Mouse (Mus musculus) neural tube, embryonic 11.5 days (tissue): ENCODE data around the gene Gp5. TPM values are rescaled to one million over a fixed set of nuclear protein-coding genes. Genes with fewer than 3 reads are reported as not detected.

Experiments
- ATAC-seq: fragments of 200-750 bp; cut with Nextera tagmentation; 2 replicates; pipeline ENCODE4 v1.8.0; 2017; ENCODE audit warnings: moderate number of reproducible peaks, mild to moderate bottlenecking, moderate TSS enrichment, moderate library complexity; ENCODE audit not compliant: insufficient read depth, low FRiP score, low TSS enrichment
- DNase-seq: peaks from one replicate; pipeline ENCODE4 v3.0.0-alpha.2; 2015; ENCODE audit warnings: low spot score
- H3K27ac ChIP-seq: fragments of 300-500 bp; sonication (generic); 2 replicates; pipeline ENCODE4 v1.5.1; 2014; ENCODE audit warnings: low read depth, mild to moderate bottlenecking, low read length
- H3K27me3 ChIP-seq: fragments of 300-500 bp; sonication (generic); 2 replicates; pipeline ENCODE4 v1.6.1; 2014; ENCODE audit warnings: mild to moderate bottlenecking, low read length, mixed read lengths; ENCODE audit not compliant: control insufficient read depth, insufficient read depth
- H3K36me3 ChIP-seq: fragments of 300-500 bp; sonication (generic); 2 replicates; pipeline ENCODE4 v1.6.1; 2014; ENCODE audit warnings: mild to moderate bottlenecking, low read length, moderate library complexity, mixed read lengths; ENCODE audit not compliant: control insufficient read depth, insufficient read depth
- H3K4me1 ChIP-seq: fragments of 300-500 bp; sonication (generic); 2 replicates; pipeline ENCODE4 v1.6.1; 2014; ENCODE audit warnings: low read length, mixed read lengths; ENCODE audit not compliant: control insufficient read depth, insufficient read depth
- H3K4me2 ChIP-seq: fragments of 300-500 bp; sonication (generic); 2 replicates; pipeline ENCODE4 v1.6.1; 2014; ENCODE audit warnings: low read depth, mild to moderate bottlenecking, moderate library complexity
- H3K4me3 ChIP-seq: fragments of 300-500 bp; sonication (generic); 2 replicates; pipeline ENCODE4 v1.5.1; 2014; ENCODE audit warnings: low read depth, low read length
- H3K9ac ChIP-seq: fragments of 300-500 bp; sonication (generic); 2 replicates; pipeline ENCODE4 v1.6.1; 2014; ENCODE audit warnings: mild to moderate bottlenecking, low read length
- H3K9me3 ChIP-seq: fragments of 300-500 bp; sonication (generic); 2 replicates; pipeline ENCODE4 v1.6.1; 2016; ENCODE audit warnings: low read length; ENCODE audit not compliant: control insufficient read depth
- WGBS: fragments of 180-500 bp; shearing (Covaris S2); extraction: QIAGEN DNeasy Blood & Tissue Kit; methylation state at CpG from one replicate; pipeline ENCODE4 v1.1.7; 2014; 5-methylcytosine and 5-hydroxymethylcytosine counted together
- polyA plus RNA-seq: library from polyadenylated mRNA; unstranded; fragments of >200 nt; fragmentation: Nextera tagmentation; extraction: Ambion mirVana; gene quantifications from 2 replicates; pipeline ENCODE4 v1.2.1, GENCODE M21; 2014

Gp5 gene
- polyA plus RNA-seq, 1 experiment from 2014 or later, result 2.4 TPM

DNA sequence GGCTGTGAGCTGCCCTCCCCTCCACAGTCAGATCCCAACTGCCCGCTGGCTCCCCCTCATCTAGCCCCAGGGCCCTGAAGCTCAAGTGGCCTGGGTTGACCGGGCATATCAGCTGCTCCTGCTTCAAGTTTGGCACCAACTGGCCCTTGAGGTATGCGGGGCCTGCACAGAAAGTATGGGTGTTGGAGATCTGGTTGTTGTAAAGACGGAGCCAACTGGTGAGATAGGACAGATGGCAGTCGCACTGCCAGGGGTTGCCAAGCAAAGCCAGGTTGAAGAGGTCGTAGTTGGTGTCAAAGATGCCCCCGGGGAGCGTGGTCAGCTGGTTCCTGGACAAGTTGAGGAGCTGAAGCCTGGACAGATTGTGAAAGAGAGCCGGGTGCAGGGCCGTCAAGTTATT, 51.1 kb downstream of the Gp5 start:
- Histone ChIP-seq H3K27me3 (no peaks in the 10 kb centered on the region), H3K36me3 (no peaks in the 10 kb centered on the region), H3K4me3 (no peak overlapping the region), H3K4me1 (no peaks in the 10 kb centered on the region), H3K9me3 (no peaks in the 10 kb centered on the region), H3K4me2 (no peak overlapping the region), H3K9ac (no peak overlapping the region), H3K27ac (no peak overlapping the region)
- DNase-seq, result no peak
- no peak for ATAC-seq
- 84% methylated on average over 10 of the region's 10 CpGs for WGBS

DNA sequence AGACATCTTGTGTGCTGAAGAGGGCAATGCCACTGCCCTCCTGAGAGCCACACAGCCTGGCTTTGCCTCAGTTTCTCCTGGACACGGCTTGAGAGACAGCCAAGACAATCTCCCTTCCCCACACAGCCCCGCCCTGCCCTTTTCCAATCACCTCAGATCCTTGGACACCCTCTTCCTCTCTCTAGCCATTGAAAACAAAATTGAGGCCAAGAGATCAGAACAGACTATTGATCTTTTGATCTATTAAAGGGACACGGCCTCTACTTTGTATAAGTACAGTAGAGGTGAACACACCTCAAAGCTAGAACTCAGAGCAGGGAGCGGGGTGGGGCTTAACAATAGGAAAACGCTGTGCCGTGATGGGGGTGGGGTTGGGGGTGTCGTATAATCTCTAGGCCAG, 52.1 kb downstream of the Gp5 start:
- H3K27me3 ChIP-seq, result no peaks in the 10 kb centered on the region
- H3K36me3 ChIP-seq, result no peaks in the 10 kb centered on the region
- no peak overlapping the region for H3K9ac ChIP-seq
- H3K9me3 ChIP-seq, result no peaks in the 10 kb centered on the region
- no peak overlapping the region for H3K4me3 ChIP-seq
- no peak overlapping the region for H3K27ac ChIP-seq
- DNase-seq (no peak), ATAC-seq (no peak)
- no peak overlapping the region for H3K4me2 ChIP-seq
- WGBS, result 87% methylated on average over 7 of the region's 7 CpGs
- no peaks in the 10 kb centered on the region for H3K4me1 ChIP-seq

DNA sequence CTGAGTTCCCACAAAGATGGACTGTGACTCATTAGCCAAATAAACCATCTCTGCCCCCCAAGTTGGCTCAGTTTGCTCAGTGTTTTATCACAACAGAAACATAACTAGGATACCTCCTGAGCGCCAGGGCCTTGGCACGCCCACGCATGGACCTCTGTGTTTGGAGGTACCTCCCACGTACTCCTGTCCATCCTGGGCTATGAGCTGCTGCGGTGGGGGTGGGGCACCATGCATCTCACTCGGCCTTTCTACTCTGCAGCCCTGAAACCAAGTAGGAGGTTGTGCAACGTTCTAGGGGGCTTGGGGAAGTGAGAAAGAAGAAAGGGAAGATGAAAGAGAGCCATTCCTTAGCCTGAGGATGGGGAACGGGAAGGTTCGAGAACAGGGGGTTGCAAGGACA, 52.9 kb downstream of the Gp5 start:
- H3K27ac ChIP-seq, result no peak overlapping the region
- no peaks in the 10 kb centered on the region for H3K27me3 ChIP-seq
- H3K4me1 ChIP-seq, result no peaks in the 10 kb centered on the region
- no peak for ATAC-seq
- no peak overlapping the region for H3K9ac ChIP-seq
- H3K36me3 ChIP-seq, result no peaks in the 10 kb centered on the region
- H3K4me2 ChIP-seq, result no peak overlapping the region
- no peak for DNase-seq
- no peak overlapping the region for H3K4me3 ChIP-seq
- 77% methylated on average over 9 of the region's 9 CpGs for WGBS
- no peaks in the 10 kb centered on the region for H3K9me3 ChIP-seq

Other genes with a start within 250 kb of the Gp5 start
- 56.8 and 57.3 TPM in 2 replicates for gene Hes1, start 246.4 kb downstream of the Gp5 start, polyA plus RNA-seq
- gene Cpn2, start 43.3 kb downstream of the Gp5 start, polyA plus RNA-seq, result not detected in 2 replicates
- 0.23 and 0.33 TPM in 2 replicates for gene Lrrc15, start 27.5 kb downstream of the Gp5 start, polyA plus RNA-seq
- gene Atp13a3, start 95.2 kb upstream of the Gp5 start, polyA plus RNA-seq, result 12.5 and 13.0 TPM in 2 replicates
- 32.8 and 34.9 TPM in 2 replicates for gene Tmem44, start 240.1 kb upstream of the Gp5 start, polyA plus RNA-seq